Mouse (Mus musculus): ENCODE measurements at regions not wholly inside any gene's neighbourhood (a gene's known extent, or its start where the extent isn't known, plus 50 kb on each side); places are given as distances from the start of the nearest gene placed in this dataset.

GRCm38 (mm10) chr16:30188769-30189430, 78.4 kb downstream of the Cpn2 start:
- no peak for TF ChIP-seq CTCF (IDR thresholded peaks at IDR 0.05; ENCODE audit: control insufficient read depth, insufficient read depth, low read length)
- TF ChIP-seq POLR2A (IDR thresholded peaks at IDR 0.05; ENCODE audit: borderline replicate concordance, control insufficient read depth, low read depth, low read length) = no peak
